Mouse (Mus musculus): ENCODE data around the gene Asb16. TPM values are rescaled to one million over a fixed set of nuclear protein-coding genes. Genes with fewer than 3 reads are reported as not detected.

The Asb16 gene
- 0.05 TPM in 1 of 2 replicates, not detected in the other for polyA plus RNA-seq (2016; fragmentation: Nextera tagmentation; extraction: Ambion mirVana)

DNA sequence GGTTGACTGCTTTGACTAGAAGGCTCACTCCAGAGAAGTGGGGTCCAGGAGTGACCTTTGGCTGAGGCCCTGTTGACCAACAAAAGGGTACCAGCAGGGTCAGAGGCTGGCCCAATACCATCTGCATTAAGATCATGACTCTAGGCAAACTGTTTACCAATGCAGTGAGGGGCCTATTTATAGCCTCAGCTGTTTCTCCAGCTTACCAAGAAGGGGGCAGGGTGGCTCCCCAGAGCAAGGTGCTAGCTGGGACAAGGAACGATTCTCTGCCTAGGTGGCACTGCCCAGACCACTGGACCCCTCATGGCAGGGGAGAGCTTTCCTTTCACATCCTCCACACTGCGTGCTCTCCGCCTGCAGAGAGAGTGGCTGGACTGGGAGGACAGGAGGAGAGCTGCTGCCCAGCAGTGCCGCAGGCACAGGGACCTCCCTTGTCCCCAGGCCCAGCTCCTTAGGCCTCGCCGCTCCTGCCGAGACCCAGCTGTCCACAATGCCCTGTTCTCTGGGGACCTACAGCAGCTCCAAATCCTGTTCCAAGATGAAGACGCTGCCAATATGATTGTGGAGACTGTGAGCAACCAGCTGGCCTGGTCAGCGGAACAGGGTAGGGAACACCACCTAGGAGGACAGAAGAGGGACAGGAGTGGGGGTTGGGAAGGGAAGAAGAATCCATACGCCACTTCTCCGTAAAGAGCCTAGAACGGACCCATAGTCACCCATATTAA lies at the start of gene Asb16:
Gene Asb16, plus strand, starts transcription at position 224 of the 725 bp plus-strand sequence.
- 81% methylated on average over 12 of the region's 12 CpGs for WGBS
- H3K4me1 ChIP-seq, result peaks cover 17% of the 10 kb centered on the region
- no peaks in the 10 kb centered on the region for H3K9me3 ChIP-seq (replicated peaks)
- DNase-seq (ENCODE audit: low spot score), result no peak
- no peak within 1 kb of the TSS for H3K27ac ChIP-seq (replicated peaks)
- H3K4me3 ChIP-seq, result no peak within 1 kb of the TSS
- H3K27me3 ChIP-seq (ENCODE audit: low read depth, poor library complexity, severe bottlenecking), result no peaks in the 10 kb centered on the region; the same call in 1 of the 2 replicates
- peaks cover 21% of the 10 kb centered on the region for H3K36me3 ChIP-seq

- Histone ChIP-seq H3K4me1 (peaks cover 85% of the 10 kb centered on the region), H3K4me3 (peak overlapping the region; percentile 42), H3K27me3 (ENCODE audit: low read depth, poor library complexity, severe bottlenecking) (no peaks in the 10 kb centered on the region; the same call in 1 of the 2 replicates), H3K36me3 (peaks cover 48% of the 10 kb centered on the region), H3K9me3 (replicated peaks) (no peaks in the 10 kb centered on the region), H3K27ac (replicated peaks) (peak overlapping the region; percentile 82)
- under 1% methylated on average over 10 of the region's 10 CpGs for WGBS
- DNase-seq (ENCODE audit: low spot score), result peak; percentile 74
Measured at GRCm38 (mm10) chr11:102218783-102219182, 49.8 kb upstream of the Asb16 start.

DNA sequence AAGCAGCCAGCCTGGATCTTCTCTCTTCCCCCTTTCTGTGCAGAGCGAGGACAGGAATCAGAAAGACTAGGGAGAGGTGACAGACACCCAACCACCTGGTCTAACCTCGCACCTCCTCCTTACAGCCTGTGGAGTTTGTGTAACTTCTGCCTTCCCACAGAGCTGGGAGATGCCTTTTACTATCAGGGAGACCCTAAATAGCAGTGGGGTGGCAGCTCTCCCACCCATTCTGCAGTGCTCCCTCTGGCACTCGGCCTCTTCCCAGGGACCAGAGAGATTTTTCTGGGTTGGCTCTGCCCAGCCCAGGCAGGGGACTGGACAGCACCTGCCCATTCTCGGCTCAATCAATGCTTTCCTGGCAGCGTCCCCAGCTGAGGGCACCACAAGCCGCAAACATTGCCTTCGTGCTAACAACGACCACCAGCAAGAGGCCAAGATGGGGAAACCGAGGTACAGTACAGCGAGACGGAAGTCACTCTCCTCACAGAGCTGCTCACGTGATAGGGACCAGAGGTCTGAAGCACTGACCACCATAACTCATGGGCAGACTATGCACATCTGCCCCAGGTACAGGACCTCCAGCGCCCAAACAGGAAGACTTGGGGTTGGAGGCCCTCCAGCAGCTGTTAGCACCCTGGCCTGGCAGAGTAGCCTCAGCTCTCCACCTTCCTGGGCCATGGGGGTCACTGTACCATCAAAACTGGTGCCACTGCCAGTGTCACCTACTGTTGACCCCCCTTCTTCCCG lies 49.1 kb upstream of the Asb16 start:
- Histone ChIP-seq H3K27ac (replicated peaks) (peak overlapping the region; percentile 82), H3K4me1 (peaks cover 85% of the 10 kb centered on the region), H3K9me3 (replicated peaks) (no peaks in the 10 kb centered on the region), H3K27me3 (ENCODE audit: low read depth, poor library complexity, severe bottlenecking) (peaks cover 6% of the 10 kb centered on the region; the same call in 1 of the 2 replicates), H3K36me3 (peaks cover 52% of the 10 kb centered on the region), H3K4me3 (peak overlapping the region; percentile 42; the same call in 1 of the 2 replicates)
- no peak for DNase-seq (ENCODE audit: low spot score)
- 73% methylated on average over 14 of the region's 14 CpGs for WGBS

GRCm38 (mm10) chr11:102219994-102220346 lies 48.6 kb upstream of the Asb16 start:
- DNase-seq (ENCODE audit: low spot score), result no peak
- peaks cover 53% of the 10 kb centered on the region for H3K36me3 ChIP-seq
- H3K4me3 ChIP-seq, result no peak overlapping the region

GRCm38 (mm10) chr11:102220451-102220850 lies 48.1 kb upstream of the Asb16 start:
- DNase-seq (ENCODE audit: low spot score), result no peak
- no peaks in the 10 kb centered on the region for H3K9me3 ChIP-seq (replicated peaks)
- H3K4me3 ChIP-seq, result no peak overlapping the region
- peaks cover 85% of the 10 kb centered on the region for H3K4me1 ChIP-seq
- peaks cover 53% of the 10 kb centered on the region for H3K36me3 ChIP-seq
- H3K27ac ChIP-seq (replicated peaks), result no peak overlapping the region
- peaks cover 13% of the 10 kb centered on the region; the same call in 1 of the 2 replicates for H3K27me3 ChIP-seq (ENCODE audit: low read depth, poor library complexity, severe bottlenecking)
- WGBS, result 79% methylated on average over 6 of the region's 6 CpGs

More at GRCm38 (mm10) chr11:102219994-102220346, 48.6 kb upstream of the Asb16 start:
- H3K9me3 ChIP-seq (replicated peaks), result no peaks in the 10 kb centered on the region
- H3K4me1 ChIP-seq, result peaks cover 85% of the 10 kb centered on the region
- WGBS, result 77% methylated on average over 4 of the region's 4 CpGs
- no peak overlapping the region for H3K27ac ChIP-seq (replicated peaks)
- peaks cover 8% of the 10 kb centered on the region; the same call in 1 of the 2 replicates for H3K27me3 ChIP-seq (ENCODE audit: low read depth, poor library complexity, severe bottlenecking)

GRCm38 (mm10) chr11:102221243-102221953 lies 47.1 kb upstream of the Asb16 start:
- Histone ChIP-seq H3K36me3 (peaks cover 53% of the 10 kb centered on the region), H3K4me1 (peaks cover 85% of the 10 kb centered on the region), H3K27ac (replicated peaks) (no peak overlapping the region), H3K4me3 (no peak overlapping the region), H3K9me3 (replicated peaks) (no peaks in the 10 kb centered on the region), H3K27me3 (ENCODE audit: low read depth, poor library complexity, severe bottlenecking) (peaks cover 20% of the 10 kb centered on the region)
- DNase-seq (ENCODE audit: low spot score), result no peak
- 89% methylated on average over 8 of the region's 8 CpGs for WGBS

DNA sequence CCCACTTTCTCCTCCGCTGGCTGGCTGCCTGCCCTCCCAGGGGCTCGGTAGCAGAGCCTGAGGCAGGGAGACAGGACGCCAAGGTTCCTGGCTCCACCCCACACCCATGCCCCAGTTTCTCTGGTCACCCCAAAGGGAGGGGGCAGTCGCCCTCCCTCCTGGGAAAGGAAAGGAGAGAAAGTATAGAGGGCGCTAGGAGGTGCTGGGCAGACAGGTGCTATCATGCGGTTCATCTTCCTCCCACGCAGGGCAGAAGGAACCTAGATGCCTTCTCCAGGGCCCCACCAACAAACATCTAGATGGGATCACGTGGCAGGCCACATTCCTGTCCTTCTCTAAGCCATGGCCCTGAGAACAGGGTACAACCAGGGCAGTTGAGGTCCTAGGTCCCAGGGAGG lies 46.6 kb upstream of the Asb16 start:
- peaks cover 86% of the 10 kb centered on the region for H3K4me1 ChIP-seq
- WGBS, result 81% methylated on average over 8 of the region's 8 CpGs
- peaks cover 25% of the 10 kb centered on the region for H3K27me3 ChIP-seq (ENCODE audit: low read depth, poor library complexity, severe bottlenecking)
- H3K36me3 ChIP-seq, result peaks cover 53% of the 10 kb centered on the region
- no peak overlapping the region for H3K4me3 ChIP-seq
- no peaks in the 10 kb centered on the region for H3K9me3 ChIP-seq (replicated peaks)
- no peak for DNase-seq (ENCODE audit: low spot score)
- no peak overlapping the region for H3K27ac ChIP-seq (replicated peaks)

- H3K4me1 ChIP-seq, result peaks cover 86% of the 10 kb centered on the region
- WGBS, result 55% methylated on average over 6 of the region's 6 CpGs
- no peak overlapping the region; the same call in 1 of the 2 replicates for H3K27ac ChIP-seq (replicated peaks)
- no peaks in the 10 kb centered on the region for H3K9me3 ChIP-seq (replicated peaks)
- peaks cover 27% of the 10 kb centered on the region for H3K27me3 ChIP-seq (ENCODE audit: low read depth, poor library complexity, severe bottlenecking)
- DNase-seq (ENCODE audit: low spot score), result peak; percentile 64
- peaks cover 41% of the 10 kb centered on the region for H3K36me3 ChIP-seq
- no peak overlapping the region for H3K4me3 ChIP-seq
Measured at GRCm38 (mm10) chr11:102223166-102223565, 45.4 kb upstream of the Asb16 start.

- peaks cover 35% of the 10 kb centered on the region for H3K27me3 ChIP-seq (ENCODE audit: low read depth, poor library complexity, severe bottlenecking)
- DNase-seq (ENCODE audit: low spot score), result no peak
- peak overlapping the region; percentile 43 for H3K27ac ChIP-seq (replicated peaks)
- H3K4me3 ChIP-seq, result peak overlapping the region; percentile 32
- H3K9me3 ChIP-seq (replicated peaks), result no peaks in the 10 kb centered on the region
- H3K4me1 ChIP-seq, result peaks cover 86% of the 10 kb centered on the region
- peaks cover 35% of the 10 kb centered on the region for H3K36me3 ChIP-seq
- 6% methylated on average over 22 of the region's 22 CpGs for WGBS
Measured at GRCm38 (mm10) chr11:102224686-102225085, 43.9 kb upstream of the Asb16 start.

DNA sequence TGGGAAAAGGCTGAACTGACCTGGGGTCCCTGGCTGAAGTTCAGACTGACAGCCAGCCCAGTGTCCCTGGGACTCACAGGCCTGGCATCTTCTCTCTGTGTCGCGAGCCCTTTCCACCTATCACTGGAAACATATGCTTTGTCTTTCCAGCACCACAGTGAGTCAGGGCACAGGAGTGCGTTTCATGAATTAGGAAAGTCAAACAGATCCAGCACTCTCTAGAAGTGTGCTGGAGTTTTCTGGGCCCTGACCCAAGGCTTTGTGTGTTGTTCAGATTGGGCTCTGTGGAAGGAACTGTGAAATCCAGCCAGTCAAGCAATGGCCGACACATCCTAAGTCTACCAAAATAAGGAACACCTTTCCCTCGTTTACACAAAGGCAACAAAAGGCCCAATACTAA lies 43.3 kb upstream of the Asb16 start:
- Histone ChIP-seq H3K27ac (replicated peaks) (0 out of 2 replicates have a peak overlapping the region, but pooled peaks have one; percentile 43), H3K36me3 (peaks cover 29% of the 10 kb centered on the region), H3K4me3 (peak overlapping the region; percentile 32; the same call in 1 of the 2 replicates), H3K9me3 (replicated peaks) (no peaks in the 10 kb centered on the region), H3K27me3 (ENCODE audit: low read depth, poor library complexity, severe bottlenecking) (peaks cover 35% of the 10 kb centered on the region), H3K4me1 (peaks cover 82% of the 10 kb centered on the region)
- DNase-seq (ENCODE audit: low spot score), result no peak
- WGBS, result 75% methylated on average over 5 of the region's 5 CpGs

DNA sequence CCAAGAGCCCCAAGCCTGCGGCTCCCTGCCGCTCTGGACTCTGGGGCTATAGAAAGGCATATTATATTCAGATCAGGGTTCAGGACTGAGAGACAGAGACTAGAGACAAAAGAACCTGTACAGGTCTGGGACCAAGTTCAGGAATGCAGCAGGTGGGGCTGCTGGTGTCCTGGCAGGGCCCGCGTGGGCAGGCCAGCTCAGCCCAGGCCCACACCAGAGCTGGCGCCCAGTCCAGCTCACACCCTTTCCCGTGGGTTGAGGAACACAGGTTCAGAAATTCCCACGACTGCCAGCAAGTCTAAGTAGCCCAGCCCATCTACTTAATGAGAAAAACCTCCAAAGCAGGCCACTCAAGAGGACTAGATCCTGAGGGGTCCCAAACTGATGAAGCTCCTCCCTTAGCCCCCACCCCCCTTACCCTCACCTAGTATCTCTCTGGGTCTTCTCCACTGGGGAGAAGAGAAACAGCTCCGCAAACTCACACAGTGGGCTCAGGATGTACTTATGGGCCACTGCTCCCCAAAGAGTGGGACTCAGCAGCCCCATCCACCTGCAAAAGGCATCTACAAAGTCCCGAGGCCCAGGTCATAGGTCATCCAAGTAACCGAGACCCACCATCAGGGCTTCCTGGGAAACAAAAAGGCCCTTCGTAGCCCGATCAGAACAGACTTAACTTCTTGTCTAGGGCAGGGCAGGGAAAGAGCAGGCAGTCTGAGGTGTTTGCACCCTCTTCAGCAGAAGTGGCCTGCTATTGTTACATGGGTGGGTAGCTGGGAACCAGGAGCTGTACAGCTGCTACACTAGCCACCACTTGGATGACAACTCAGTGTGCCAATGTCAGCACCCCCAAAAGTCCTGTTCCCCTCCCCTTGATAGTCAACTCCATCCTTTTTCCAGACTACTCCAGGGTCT lies 42.2 kb upstream of the Asb16 start:
- peaks cover 18% of the 10 kb centered on the region for H3K36me3 ChIP-seq
- DNase-seq (ENCODE audit: low spot score), result no peak
- 60% methylated on average over 12 of the region's 12 CpGs for WGBS
- peak overlapping the region; percentile 90; the same call in 1 of the 2 replicates for H3K4me3 ChIP-seq
- H3K9me3 ChIP-seq (replicated peaks), result no peaks in the 10 kb centered on the region
- H3K27me3 ChIP-seq (ENCODE audit: low read depth, poor library complexity, severe bottlenecking), result peaks cover 35% of the 10 kb centered on the region
- H3K4me1 ChIP-seq, result peaks cover 85% of the 10 kb centered on the region
- peak overlapping the region; percentile 94; the same call in 1 of the 2 replicates for H3K27ac ChIP-seq (replicated peaks)
